Mouse (Mus musculus): ENCODE measurements at regions not wholly inside any gene's neighbourhood (a gene's known extent, or its start where the extent isn't known, plus 50 kb on each side); places are given as distances from the start of the nearest gene placed in this dataset.

- no peak for TF ChIP-seq CTCF (IDR thresholded peaks at IDR 0.05; ENCODE audit: insufficient read depth, low read depth, low read length)
- TF ChIP-seq POLR2A (IDR thresholded peaks at IDR 0.05; ENCODE audit: insufficient read depth, low read depth, low read length), result no peak
Measured at GRCm38 (mm10) chr1:119223876-119224275, 170.5 kb upstream of the Gli2 start.

Measured in olfactory bulb, adult 2 months (tissue).